ENCODE assay signal across 20 mouse cellular contexts in the genomic region with DNA sequence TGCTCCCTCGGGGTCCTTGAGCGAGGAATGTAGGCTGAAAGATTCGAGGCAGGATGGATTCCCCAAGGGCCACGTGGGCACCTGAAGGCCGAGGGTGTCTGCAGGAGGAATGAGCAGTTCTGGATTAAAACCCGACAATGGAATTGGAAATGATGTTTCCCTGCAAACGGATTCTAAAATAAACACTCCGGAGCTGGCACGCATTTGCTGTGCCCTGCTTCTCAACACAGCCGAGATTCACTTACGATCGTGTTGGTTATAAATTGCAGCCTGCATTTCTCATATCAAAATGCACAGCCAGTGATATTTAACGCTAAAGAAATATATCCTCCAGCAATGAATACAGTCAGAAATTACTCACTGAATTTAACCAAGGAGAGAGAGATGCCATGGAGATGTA.
DNase-seq lines count a peak whose midpoint lies in the region; ATAC-seq and TF ChIP-seq lines count a peak whose summit lies in the region.
"Had no signal": no experiment of that assay in that cellular context is flagged by ENCODE, and none has a peak within 500 bp of the region (broad histone marks: within the 10 kb centered on the region; RNA-seq: fewer than 3 reads in every experiment).

No protein-coding gene starts in this region.

- H3K36me3 ChIP-seq in hindbrain, embryonic 13.5 days: no peaks in the 10 kb centered on the region
- H3K36me3 ChIP-seq in hindbrain, embryonic 12.5 days: no peaks in the 10 kb centered on the region
- no peaks in the 10 kb centered on the region for H3K36me3 ChIP-seq in midbrain, embryonic 13.5 days
- H3K36me3 ChIP-seq in midbrain, embryonic 11.5 days (ENCODE audit: control insufficient read depth, insufficient read depth, low read length): no peaks in the 10 kb centered on the region
- no peaks in the 10 kb centered on the region for H3K36me3 ChIP-seq in hindbrain, postnatal 0 days (ENCODE audit: insufficient read depth, low read length)
- H3K36me3 ChIP-seq: embryonic facial prominence, embryonic 15.5 days; forebrain, embryonic 10.5 days; heart, embryonic 15.5 days; limb, embryonic 12.5 days had no signal

- WGBS in hindbrain, embryonic 13.5 days: 76% methylated on average over 13 of the region's 13 CpGs
- WGBS in hindbrain, embryonic 12.5 days: 80% methylated on average over 13 of the region's 13 CpGs
- WGBS in midbrain, embryonic 13.5 days: 75% methylated on average over 13 of the region's 13 CpGs
- WGBS in midbrain, embryonic 11.5 days: 85% methylated on average over 13 of the region's 13 CpGs
- 67% methylated on average over 13 of the region's 13 CpGs for WGBS in hindbrain, postnatal 0 days

- no peak for DNase-seq in midbrain, embryonic 11.5 days (ENCODE audit: low spot score, missing footprints)
- no peak for DNase-seq in hindbrain, postnatal 0 days (ENCODE audit: low spot score)
- DNase-seq in right cerebral cortex, postnatal 36 days (ENCODE audit: low spot score in 2 of 2): peak; percentile 9 to 20
- no peak for DNase-seq in kidney, adult 18-20 months
- DNase-seq in thymus, postnatal 14 days: no peak
- DNase-seq: adrenal gland, postnatal 10 days; B cell, adult 2 months; cerebellum, adult 9-11 months; gastrocnemius, postnatal 14 days; heart, adult 2 months; kidney, adult 11 months; kidney, postnatal 25 days had no signal

- no peak for ATAC-seq in hindbrain, embryonic 13.5 days (ENCODE audit: low FRiP score)
- ATAC-seq in hindbrain, embryonic 12.5 days (ENCODE audit: low FRiP score): no peak
- ATAC-seq in midbrain, embryonic 13.5 days: no peak
- ATAC-seq in midbrain, embryonic 11.5 days (ENCODE audit: low FRiP score): no peak
- no peak for ATAC-seq in hindbrain, postnatal 0 days

- H3K4me3 ChIP-seq in hindbrain, embryonic 13.5 days: no peak overlapping the region
- H3K4me3 ChIP-seq in hindbrain, embryonic 12.5 days: no peak overlapping the region
- H3K4me3 ChIP-seq in midbrain, embryonic 13.5 days (replicated peaks): no peak overlapping the region
- no peak overlapping the region for H3K4me3 ChIP-seq in midbrain, embryonic 11.5 days (ENCODE audit: low read depth, low read length)
- H3K4me3 ChIP-seq in hindbrain, postnatal 0 days (ENCODE audit: low read length): no peak overlapping the region
- H3K4me3 ChIP-seq: embryonic facial prominence, embryonic 15.5 days; forebrain, embryonic 10.5 days; heart, adult 2 months; heart, embryonic 15.5 days; limb, embryonic 12.5 days had no signal

- H3K9ac ChIP-seq in hindbrain, embryonic 13.5 days: no peak overlapping the region
- no peak overlapping the region for H3K9ac ChIP-seq in hindbrain, embryonic 12.5 days
- H3K9ac ChIP-seq in midbrain, embryonic 13.5 days (replicated peaks): no peak overlapping the region
- H3K9ac ChIP-seq in midbrain, embryonic 11.5 days (ENCODE audit: low read length): no peak overlapping the region
- H3K9ac ChIP-seq in hindbrain, postnatal 0 days (replicated peaks; ENCODE audit: low read length): no peak overlapping the region
- H3K9ac ChIP-seq: embryonic facial prominence, embryonic 15.5 days; heart, embryonic 15.5 days; limb, embryonic 12.5 days; liver, embryonic 14.5 days had no signal

- H3K27me3 ChIP-seq in hindbrain, embryonic 13.5 days: no peaks in the 10 kb centered on the region
- H3K27me3 ChIP-seq in hindbrain, embryonic 12.5 days: no peaks in the 10 kb centered on the region
- H3K27me3 ChIP-seq in midbrain, embryonic 13.5 days: no peaks in the 10 kb centered on the region
- H3K27me3 ChIP-seq in midbrain, embryonic 11.5 days (ENCODE audit: control insufficient read depth, insufficient read depth, low read length): no peaks in the 10 kb centered on the region
- H3K27me3 ChIP-seq in hindbrain, postnatal 0 days (ENCODE audit: insufficient read depth, low read length): no peaks in the 10 kb centered on the region
- H3K27me3 ChIP-seq: embryonic facial prominence, embryonic 15.5 days; heart, embryonic 15.5 days; limb, embryonic 12.5 days had no signal

- peak overlapping the region; percentile 52 for H3K27ac ChIP-seq in hindbrain, embryonic 13.5 days
- no peak overlapping the region for H3K27ac ChIP-seq in hindbrain, embryonic 12.5 days
- peak overlapping the region; percentile 21 for H3K27ac ChIP-seq in midbrain, embryonic 13.5 days
- no peak overlapping the region for H3K27ac ChIP-seq in midbrain, embryonic 11.5 days (ENCODE audit: low read depth, low read length)
- 0 out of 2 replicates have a peak overlapping the region, but pooled peaks have one; percentile 4 for H3K27ac ChIP-seq in hindbrain, postnatal 0 days
- H3K27ac ChIP-seq: embryonic facial prominence, embryonic 15.5 days; forebrain, embryonic 10.5 days; heart, adult 2 months; heart, embryonic 15.5 days; limb, embryonic 12.5 days; liver, embryonic 14.5 days had no signal

- TF ChIP-seq CTCF in hindbrain, postnatal 0 days (IDR thresholded peaks at IDR 0.05; ENCODE audit: low read depth): no peak

- peaks cover 10% of the 10 kb centered on the region; the same call in 1 of the 2 replicates for H3K4me1 ChIP-seq in hindbrain, embryonic 13.5 days (replicated peaks)
- H3K4me1 ChIP-seq in hindbrain, embryonic 12.5 days: no peaks in the 10 kb centered on the region
- peaks cover 6% of the 10 kb centered on the region; the same call in 1 of the 2 replicates for H3K4me1 ChIP-seq in midbrain, embryonic 13.5 days (replicated peaks)
- no peaks in the 10 kb centered on the region for H3K4me1 ChIP-seq in midbrain, embryonic 11.5 days (ENCODE audit: control insufficient read depth, insufficient read depth, low read length)
- no peaks in the 10 kb centered on the region for H3K4me1 ChIP-seq in hindbrain, postnatal 0 days (ENCODE audit: insufficient read depth, low read length)
- H3K4me1 ChIP-seq: embryonic facial prominence, embryonic 15.5 days; forebrain, embryonic 10.5 days; heart, embryonic 15.5 days; limb, embryonic 12.5 days had no signal

- no peak overlapping the region for H3K4me2 ChIP-seq in hindbrain, embryonic 13.5 days
- H3K4me2 ChIP-seq in hindbrain, embryonic 12.5 days (replicated peaks): no peak overlapping the region
- H3K4me2 ChIP-seq in midbrain, embryonic 13.5 days (replicated peaks): no peak overlapping the region
- no peak overlapping the region for H3K4me2 ChIP-seq in midbrain, embryonic 11.5 days
- no peak overlapping the region for H3K4me2 ChIP-seq in hindbrain, postnatal 0 days (ENCODE audit: low read depth, low read length)
- H3K4me2 ChIP-seq: embryonic facial prominence, embryonic 15.5 days; heart, embryonic 15.5 days; limb, embryonic 12.5 days had no signal

- no peaks in the 10 kb centered on the region for H3K9me3 ChIP-seq in hindbrain, embryonic 13.5 days
- H3K9me3 ChIP-seq in hindbrain, embryonic 12.5 days (replicated peaks): no peaks in the 10 kb centered on the region; the same call in 1 of the 2 replicates
- no peaks in the 10 kb centered on the region for H3K9me3 ChIP-seq in midbrain, embryonic 13.5 days
- H3K9me3 ChIP-seq in midbrain, embryonic 11.5 days (ENCODE audit: control insufficient read depth, low read length): no peaks in the 10 kb centered on the region
- H3K9me3 ChIP-seq in hindbrain, postnatal 0 days (ENCODE audit: low read length): no peaks in the 10 kb centered on the region
- H3K9me3 ChIP-seq: embryonic facial prominence, embryonic 15.5 days; forebrain, embryonic 10.5 days; heart, embryonic 15.5 days; limb, embryonic 12.5 days had no signal

Comparison
In these comparisons a context has a peak if more than half of its experiments do, and no peak if none do; other contexts are left out.
1. H3K27ac ChIP-seq: peak in hindbrain, embryonic 13.5 days (single experiment), midbrain, embryonic 13.5 days (single experiment) and hindbrain, postnatal 0 days (single experiment); none in hindbrain, embryonic 12.5 days (single experiment) and midbrain, embryonic 11.5 days (single experiment).
2. DNase-seq: peak in right cerebral cortex, postnatal 36 days (2 of 2); none in midbrain, embryonic 11.5 days (single experiment), hindbrain, postnatal 0 days (single experiment), kidney, adult 18-20 months (single experiment) and thymus, postnatal 14 days (single experiment).